Mouse (Mus musculus) spleen, adult 18-20 months (tissue): Measurements from ENCODE around the gene Jmjd1c.

Source experiments
- DNase-seq, 2 experiments: peaks; one replicate each; pipeline ENCODE4 v3.0.0; 2022; ENCODE audit warnings: mixed read lengths in 2 of 2

Jmjd1c gene

DNA sequence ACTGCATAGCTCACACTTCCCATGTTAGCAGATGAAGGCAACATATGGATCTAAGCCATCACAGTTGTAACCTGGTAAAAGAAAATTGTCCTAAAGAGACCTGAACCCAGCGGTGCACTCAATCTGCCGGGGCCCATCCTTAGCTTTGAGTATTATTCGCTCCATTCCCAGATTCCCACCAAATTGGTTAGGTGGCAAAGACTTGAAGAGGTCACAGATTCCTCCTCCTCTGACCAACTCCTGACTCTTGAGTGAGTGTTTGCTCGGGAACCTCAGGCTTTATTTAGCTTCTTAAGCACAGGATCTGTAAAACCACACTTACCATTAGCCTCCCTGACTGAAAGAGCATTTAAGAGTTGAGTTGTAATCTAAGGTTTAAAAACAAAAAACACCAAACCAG, 23.3 kb upstream of the Jmjd1c start:
- DNase-seq, result no peak

DNA sequence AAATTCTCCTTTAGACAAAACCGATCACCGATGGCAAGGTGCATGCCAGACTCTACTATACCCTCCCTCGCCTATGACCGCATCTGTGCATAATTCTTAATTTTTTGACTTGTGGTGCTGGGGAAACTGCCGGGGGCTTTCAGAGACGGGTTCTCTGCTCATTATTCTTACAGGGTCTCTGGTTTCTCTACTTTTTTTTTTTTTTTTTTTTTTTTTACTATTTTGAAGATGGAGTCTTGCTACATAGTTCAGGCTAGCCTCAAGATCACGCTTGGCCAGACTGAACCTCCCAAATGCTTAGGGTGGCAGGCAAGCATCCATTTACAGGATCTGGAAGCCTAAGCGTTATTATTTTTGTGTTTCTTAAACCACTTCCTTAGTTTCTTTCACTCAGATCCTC, 22.3 kb upstream of the Jmjd1c start:
- no peak for DNase-seq

DNA sequence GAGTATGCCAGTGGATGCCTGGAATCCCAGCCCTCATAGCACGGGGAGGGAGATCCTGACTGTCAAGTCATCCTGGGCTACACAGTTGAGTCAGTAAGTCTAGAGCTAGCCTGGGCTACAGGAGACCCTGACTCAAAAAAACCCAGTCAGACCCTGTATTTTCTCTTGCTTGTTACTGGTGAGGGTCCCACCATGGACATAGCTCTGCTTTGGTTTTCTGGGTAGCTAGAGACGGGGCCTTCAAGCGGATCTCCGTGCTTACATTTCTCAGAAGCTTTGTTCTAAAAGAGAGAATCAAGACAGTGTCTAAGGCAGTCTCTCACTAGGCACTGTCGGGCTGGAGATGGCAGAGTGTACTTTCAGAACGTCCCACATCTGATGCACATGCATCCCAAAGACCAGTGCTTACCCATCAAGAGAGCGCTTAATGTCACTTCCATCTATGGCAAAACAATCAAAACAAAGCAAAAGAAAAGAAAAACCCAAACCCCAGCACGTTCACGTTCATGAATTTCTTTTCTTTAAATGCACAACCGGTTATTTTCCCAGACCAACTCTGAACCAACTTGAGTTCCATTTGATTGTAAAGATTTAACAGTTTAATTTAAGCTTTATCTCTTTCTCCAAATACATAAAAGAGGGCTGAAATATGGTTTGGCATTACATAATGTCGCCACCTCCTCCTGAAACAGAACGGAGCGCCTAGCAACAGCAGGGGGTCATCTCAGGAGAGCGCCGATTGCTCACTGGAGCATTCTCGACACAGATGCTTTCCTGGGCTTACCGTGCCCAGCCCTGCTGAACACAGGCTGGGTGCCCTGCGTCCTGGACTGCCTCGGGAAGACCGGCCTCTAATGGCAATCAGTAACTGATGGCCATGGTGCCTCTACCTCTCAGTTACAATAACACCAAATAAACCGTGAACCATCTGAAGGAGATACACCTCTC, 19.7 kb upstream of the Jmjd1c start:
- no peak for DNase-seq

DNA sequence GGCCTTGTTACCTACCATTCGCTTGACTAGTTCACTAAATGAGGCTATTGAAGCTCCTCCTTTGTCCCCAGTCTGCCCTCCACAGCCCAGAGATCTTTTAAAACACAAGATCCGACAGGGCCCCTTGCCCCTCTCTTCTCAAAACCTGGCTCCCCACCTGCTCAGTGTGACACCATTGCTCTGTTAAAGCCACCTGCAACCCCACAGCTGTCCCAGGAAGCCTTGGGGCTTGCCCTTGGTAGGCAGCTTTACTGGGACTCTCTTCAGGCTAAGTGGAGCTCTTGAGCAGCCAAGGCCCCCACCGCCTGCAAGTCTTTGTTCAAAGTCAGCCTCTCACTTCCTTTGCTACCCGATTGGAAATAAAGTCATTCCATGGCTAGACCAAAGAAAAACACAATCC, 16.9 kb upstream of the Jmjd1c start:
- DNase-seq, result no peak

DNA sequence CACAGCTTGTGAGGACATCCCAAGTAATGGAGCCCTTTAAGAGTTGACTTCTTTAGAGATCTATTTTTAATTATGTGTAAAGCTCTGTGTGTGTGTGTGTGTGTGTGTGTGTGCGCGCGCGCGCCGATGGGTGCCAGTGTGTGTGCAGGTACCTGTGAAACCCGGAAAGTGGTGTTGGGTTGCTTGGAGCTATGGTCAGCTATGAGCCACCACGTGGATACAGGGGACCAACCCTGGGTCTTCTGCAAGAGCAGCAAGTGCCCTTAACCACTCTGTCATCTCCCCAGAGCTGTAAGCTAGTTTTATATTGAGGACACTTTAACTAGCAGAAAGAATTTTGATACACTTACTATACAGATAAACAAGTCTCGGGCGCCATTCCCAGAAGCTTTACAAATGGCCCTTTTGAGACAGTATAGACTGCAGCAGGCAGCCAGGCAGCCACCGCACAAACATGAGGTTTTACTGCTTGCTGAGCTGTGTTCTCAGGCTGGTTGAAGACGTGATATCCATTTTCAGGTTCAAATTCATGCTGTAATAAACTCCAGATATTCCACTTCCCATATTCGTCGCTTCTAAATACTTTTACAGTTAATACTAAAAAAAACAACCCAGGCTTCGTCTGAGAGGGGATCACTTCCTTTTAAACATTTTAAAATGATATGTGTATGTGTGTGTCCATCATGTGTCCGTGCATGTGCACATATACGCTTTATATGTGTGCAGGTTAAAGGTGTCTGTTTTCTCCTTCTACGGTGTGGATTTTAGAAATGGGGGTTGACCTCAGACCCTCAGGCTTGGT, 14.5 kb upstream of the Jmjd1c start:
- no peak for DNase-seq

DNA sequence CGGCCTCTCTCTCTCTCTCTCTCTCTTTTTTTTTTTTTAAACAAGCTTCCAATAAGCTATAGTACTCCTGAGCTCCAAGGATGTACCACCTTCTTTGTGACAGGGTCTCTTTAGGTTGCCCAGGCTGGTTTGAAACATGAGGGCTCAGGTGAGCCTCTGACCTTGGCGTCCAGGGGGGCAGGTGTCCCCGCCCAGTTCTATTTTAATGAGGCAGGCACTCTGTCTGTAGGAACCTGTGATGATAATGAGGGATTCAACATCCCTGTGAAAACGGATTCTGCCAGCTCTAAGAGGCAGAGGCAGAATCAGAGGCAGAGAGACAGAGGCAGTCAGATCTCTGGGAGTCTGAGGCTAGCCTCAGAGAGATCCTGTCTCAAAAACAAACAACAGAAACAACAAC, 13.4 kb upstream of the Jmjd1c start:
- no peak for DNase-seq

DNA sequence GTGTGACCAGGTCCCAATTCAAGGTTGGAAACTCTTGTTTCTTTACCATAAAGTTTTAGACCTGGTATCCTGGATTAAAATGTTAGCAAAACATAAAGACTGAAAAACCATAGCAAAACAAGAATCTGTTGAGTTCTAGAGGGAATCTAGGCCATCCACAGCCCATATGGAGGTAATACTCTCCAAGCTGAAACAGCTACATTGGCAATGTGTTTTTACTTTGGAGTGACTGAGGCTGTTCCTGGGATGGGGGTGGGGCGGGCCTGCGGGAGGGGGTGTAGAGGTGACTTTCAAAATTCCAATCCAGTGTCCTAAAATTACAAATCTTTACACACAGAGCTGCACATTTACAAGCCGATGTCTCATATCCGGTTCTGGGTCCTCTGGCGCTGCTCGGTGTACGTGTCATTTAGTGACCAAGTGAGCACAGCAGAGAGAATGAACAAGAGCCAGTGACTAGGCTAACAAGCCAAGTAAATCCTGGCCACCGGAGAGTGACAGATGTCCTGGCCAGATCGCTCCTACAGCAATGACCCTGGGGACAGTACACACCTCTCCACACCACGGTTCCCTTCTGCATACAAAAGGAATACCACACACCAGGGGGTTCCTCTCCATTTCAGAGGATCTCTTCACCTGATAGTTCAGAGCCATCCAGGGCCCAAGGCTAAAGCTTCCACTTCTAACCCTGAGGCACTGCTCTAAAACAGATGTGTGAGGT, 12.3 kb upstream of the Jmjd1c start:
- DNase-seq, result no peak

DNA sequence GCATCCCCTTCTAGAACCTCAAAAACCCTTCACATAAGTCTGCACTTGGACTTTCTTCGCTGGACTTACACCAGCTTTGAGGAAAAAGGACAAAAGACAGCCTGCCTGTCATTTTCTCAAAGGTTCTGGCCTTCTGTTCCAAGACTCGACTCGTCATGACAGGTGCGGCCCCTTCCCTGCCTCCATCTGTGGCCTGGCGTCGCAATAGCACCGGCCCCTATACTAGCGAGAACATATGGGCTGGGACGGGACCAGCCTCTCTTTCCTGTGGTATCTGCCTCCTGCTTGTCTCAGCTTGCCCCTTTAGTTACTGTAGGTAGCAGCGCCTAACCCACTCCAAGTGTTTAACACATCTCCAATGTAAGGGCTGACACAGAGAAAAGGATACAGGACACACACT, 10.8 kb upstream of the Jmjd1c start:
- no peak for DNase-seq

DNA sequence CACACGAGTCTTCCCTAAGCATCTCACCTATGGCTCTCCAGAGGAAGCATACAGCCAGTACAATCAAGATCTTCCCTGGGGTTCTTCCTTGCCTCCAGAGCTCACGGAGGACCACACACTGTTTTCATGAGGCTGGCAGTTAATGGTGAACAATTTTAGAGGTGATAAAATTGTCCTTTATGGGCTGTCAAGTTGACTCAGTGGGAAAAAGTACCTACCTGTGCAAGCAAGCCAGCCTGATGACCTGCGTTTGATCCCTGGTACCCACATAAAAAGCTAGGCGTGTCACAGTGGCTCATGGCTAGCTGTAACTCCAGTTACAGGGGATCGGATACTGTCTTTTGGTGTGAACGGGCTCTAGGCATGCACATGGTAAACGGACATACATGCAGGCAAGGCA, 10.0 kb upstream of the Jmjd1c start:
- DNase-seq, result no peak

DNA sequence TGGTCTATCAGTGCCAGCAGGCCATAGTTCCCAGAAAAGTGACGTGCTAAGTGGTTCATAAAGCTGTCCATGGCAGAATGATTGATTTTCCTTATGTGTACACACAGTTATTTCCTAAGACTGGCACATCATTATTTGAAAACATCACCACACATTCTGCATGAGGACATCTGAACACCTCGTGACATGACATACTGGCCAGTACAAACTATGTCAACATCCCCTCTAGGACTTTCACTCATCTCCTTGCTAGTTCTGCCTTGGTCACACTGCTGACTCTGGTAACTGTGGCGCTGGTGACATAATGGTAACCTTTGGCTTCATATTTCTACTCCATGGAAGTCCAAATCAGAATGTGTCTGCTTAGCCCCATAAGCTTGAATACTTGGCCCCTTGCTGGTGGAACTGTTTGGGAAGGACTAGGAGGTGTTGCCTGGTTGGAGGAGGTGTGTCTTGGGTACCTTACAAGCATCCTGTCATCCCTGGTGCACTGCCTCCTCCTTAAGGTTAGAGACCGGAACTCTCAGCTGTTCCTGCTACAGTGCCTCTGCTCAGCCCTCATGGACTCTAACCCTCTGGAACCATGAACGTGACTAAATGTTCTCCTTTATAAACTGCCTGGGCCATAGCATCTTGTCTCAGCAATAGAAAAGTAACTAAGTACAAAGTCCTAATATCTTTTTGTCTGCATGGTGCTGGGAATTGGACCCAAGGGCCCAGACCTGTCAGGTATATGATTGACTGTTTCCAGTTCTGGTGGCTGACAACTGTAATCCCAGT, 8.3 kb upstream of the Jmjd1c start:
- DNase-seq, result no peak

DNA sequence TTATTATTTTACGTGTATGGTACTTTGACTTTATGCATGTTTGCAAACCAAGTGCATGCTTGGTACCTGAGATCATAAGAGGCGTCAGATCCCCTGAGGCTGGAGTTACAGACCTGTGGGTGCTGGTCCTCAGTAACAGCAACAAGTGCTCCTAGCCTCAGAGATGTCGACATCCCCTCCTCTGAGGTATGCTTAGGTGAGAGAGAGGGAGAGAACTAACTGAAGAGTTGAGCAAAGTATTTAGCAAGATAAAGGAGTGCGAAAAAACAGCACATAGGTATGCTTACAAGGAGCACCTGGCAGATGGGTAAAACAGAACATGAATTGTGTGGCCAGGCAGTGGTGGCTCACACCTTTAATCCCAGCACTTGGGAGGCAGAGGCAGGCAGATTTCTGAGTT, 5.3 kb upstream of the Jmjd1c start:
- no peak for DNase-seq

DNA sequence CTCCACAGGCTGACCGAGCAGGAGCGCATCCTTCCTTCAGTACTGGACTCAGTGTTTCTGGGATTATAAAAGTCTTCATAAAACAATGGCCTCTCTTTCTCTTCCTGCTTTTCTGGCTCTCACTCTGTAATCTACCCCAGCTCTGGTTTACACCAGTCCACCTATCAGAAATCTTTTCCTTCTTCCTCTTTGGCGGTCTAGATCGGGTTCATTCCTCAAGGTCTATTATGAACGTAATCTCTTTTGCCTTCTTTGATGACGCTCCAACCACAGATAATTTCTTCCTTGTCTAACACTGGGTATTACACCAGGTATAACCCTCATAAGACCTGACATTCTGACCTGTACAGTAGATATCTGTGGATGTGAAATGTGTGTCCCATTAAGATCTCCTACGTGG, 1.0 kb upstream of the Jmjd1c start:
- no peak for DNase-seq

DNA sequence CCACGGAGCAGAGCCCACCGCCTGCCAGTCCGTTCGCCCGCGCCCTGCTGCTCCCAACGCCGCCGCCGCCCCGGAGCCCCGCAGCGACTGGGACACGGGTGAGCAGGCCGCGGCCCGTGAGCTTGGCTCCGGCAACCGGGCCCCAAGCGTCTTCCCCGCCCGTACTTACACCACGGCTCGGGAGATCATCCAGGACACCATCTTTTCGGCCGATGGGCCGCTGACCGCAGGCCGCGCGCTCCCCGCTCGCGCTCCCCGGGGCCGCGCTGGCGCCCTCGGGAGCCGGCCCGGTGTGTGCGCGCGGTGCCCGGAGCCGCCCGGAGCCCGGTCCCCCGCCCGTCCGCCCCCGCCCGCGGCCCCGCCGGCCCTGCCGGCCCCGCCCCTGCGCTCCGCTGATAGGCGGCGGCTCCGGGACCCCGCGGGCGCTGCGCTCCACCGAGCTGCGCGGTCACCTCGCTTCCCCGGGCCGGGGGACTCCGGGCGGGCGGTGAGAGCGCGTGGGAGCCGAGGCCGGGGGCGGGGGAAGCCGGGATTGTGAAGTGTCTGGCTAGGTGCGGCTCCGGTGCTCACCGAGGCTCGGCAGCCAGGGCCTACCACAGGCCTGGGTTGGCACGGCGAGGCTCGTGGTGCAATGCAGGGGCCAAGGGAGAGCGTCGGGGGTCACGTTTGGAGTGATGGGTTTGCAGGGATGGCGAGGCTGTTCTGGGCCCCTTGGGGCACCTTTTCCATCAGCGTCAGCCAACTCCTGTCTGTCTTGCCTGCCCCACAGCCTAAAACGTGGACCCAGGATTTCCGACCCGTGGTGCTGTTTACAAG, 904 bp downstream of the Jmjd1c start, which contains the start of gene Reep3:
Reep3 (minus strand) TSS at position 325 of the 816 bp plus-strand sequence.
- peak; percentile 76 to 81 for DNase-seq

DNA sequence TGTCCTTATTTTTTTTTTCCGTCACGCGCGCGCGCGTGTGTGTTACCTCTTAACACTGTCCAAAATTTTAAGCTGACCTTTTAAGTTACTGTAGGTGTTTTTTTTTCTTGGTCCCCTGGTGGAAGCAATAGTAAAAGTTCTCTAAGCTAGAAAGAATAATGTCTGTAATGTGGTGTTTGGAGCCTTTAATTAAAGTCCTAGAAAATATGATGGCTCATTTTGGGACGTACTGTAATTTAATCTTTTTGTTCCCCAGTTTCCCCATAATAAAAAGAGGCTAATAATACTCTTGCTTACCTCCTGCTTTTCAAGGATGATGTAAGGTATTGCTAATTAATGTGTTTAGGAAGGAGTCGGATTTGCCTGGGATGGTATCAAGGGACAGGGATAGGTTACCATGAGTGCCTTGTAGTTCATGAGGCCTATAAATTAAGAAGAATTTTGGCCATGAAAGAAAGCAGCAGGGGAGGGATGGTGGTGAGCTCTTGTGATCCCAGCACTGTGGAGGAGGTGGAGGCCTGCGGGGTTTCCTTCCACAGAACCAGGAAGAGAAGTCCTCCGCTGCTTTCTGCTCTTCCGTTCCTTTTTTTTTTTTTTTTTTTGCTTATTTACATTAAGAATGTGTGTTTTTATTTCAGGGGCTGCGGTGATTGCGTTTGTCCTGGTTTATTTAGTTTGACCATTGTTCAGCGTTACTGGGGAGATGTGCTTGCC, 1.7 kb downstream of the Jmjd1c start:
- no peak for DNase-seq

DNA sequence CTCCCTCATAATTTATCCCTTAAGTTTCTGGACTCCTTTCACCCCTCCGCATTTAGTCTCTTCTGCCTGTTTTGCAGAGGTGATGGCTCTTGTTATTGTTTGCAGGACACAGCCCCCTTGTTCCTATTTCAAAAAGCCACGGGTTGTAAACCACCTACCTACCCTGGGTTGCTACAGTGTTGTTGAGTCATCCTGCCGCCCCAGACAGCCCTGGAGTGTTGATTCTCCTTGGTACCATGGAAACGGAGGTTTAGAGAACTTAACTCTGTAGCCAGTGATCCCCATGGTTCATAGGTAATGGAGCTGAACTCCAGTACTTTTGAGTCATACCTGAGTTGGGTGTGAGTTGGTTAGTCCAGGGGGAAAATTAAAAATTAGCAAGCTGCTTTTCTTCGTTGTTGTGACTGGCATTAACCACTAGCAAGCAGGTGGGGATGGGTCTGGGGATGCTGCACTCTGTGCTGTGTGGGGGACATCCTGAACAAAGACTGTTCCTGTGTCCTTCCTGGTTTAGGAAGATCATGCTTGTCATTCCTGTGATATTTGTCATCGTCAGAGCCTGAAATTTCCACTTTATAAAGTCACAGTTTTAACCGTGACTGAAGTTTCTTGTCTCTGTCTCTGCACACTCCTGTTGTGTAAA, 2.6 kb downstream of the Jmjd1c start:
- no peak for DNase-seq

DNA sequence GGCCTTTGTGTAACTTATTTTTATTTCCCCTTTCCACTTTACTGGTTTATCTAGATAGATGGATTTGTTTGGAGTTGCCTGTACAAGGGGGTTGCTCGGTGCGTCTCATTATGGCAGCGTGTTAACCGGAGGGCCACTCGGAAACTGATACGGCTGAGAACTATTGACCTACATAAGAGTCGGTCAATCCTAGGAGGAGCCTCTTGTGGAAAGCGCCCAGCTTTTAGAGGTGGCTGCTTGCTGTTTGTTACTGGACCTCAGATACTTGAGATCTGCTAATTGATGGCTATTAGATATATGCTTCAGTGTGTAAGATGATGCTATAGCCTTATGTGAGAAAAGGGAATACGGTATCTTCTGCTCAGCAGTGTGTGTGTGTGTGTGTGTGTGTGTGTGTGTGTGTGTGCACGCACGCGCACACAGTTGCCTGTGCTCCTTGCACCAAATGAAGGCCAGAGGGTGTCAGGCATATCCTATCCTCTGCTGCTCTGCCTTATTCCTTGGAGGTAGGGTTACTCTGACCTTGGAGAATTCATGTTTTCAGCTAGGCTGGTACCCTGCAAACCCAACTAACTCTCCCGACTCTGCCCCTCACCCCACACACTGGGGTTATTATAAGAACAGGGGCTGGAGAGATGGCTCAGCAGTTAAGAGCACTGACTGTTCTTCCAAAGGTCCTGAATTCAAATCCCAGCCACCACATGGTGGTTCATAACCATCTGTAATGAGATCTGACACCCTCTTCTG, 3.4 kb downstream of the Jmjd1c start:
- DNase-seq, result no peak

DNA sequence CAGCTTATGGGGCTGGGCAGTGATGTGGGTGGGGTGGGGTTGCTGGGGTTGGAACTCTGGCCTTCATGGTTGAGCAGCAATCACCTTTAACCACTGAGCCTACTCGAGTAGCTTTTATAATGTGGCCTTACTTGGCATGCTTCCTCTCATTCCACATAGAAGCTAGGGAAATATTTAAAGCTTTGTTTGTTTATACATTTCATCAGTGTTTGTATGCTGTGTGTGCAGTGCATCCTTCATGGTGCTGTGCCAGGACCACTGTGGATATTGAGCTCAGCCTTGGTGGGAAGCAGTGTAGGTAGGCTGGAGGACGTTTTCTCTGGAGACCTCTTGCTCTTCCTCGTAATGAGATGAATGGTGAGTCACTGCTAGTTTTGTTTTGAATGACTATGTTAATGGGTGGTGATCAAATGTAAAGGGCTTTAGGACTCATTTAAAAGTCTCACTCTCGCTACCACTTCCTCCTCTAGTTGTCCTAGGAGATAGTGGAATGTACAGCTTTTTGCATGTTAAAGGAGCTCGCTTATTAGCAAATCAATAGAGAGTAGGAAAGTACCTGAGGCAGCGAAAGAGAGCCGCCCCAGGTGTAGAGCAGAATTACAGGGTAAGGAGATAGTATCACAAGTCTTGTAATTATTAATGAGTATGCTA, 4.2 kb downstream of the Jmjd1c start:
- no peak for DNase-seq

DNA sequence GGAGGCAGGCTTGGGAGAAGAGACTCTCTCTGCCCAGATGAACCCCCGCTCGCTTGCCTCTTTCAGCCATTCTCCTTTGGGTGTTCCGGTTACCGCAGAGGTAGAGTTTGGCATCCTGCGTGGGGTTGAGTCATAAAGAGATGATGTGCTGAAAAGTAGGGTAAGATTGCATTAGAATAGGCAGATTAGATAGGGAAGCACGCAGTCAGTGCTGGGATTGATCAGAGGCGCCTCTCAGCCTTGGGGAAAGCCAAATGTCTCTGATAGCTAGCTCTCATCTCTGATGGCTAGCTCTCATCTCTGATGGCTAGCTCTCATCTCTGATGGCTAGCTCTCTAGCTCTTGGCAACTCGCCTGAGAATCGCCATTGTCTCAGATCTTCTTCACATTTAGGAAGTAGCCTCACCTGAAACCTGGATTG, 4.9 kb downstream of the Jmjd1c start:
- no peak for DNase-seq

DNA sequence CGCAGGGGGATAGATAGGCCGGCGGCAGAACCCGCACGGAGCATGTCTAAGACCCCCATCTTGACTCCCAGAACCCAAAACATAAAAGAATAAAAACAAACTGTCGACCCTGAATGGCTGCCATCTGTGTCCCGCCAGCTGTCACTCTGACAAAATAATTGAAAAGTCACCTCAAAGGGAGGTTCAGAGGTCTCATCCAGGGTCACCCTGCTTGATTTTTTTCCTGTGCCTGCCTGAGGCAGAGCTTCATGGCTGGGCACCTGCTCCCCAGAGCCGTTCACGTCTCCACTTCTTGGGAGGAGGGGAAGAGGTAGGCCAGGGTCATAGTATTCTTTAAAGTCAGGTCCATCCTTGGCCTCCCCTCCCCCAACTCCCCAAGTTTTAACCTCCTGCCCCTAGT, 8.6 kb downstream of the Jmjd1c start:
- DNase-seq, result no peak
